Mouse (Mus musculus) CH12.LX (cell line): ENCODE data around the gene Ank2. TPM values are rescaled to one million over a fixed set of nuclear protein-coding genes. Genes with fewer than 3 reads are reported as not detected.

Experiments
- DNase-seq: peaks from one replicate; pipeline ENCODE4 v3.0.0-alpha.2; 2013; ENCODE audit errors: extremely low read depth
- H3K27ac ChIP-seq: 2 replicates; pipeline ENCODE4 v1.5.1; 2012; ENCODE audit warnings: low read depth, mild to moderate bottlenecking, control low read depth, moderate library complexity; ENCODE audit not compliant: insufficient read depth
- H3K27me3 ChIP-seq: replicated peaks from 2 replicates; pipeline ENCODE3; 2012; ENCODE audit warnings: inconsistent platforms
- H3K36me3 ChIP-seq, 2 experiments: replicated peaks in 1 of 2; 2 replicates each; pipeline versions ENCODE3 to v1.6.1; 2012; ENCODE audit warnings: inconsistent platforms in 1 of 2, low read length in 1 of 2, mild to moderate bottlenecking in 1 of 2, mixed read lengths in 1 of 2, moderate library complexity in 1 of 2; ENCODE audit not compliant: control insufficient read depth in 1 of 2, insufficient read depth in 1 of 2
- H3K4me1 ChIP-seq, 2 experiments: 2 replicates each; pipeline ENCODE4 v1.6.1; 2012; ENCODE audit warnings: inconsistent platforms in 1 of 2, moderate library complexity in 1 of 2; ENCODE audit not compliant: insufficient read depth in 2 of 2, control insufficient read depth in 1 of 2
- H3K4me2 ChIP-seq: 2 replicates; pipeline ENCODE4 v1.6.1; 2012; ENCODE audit warnings: low read depth, mild to moderate bottlenecking, control low read depth; ENCODE audit not compliant: poor library complexity, insufficient read depth, severe bottlenecking
- H3K4me3 ChIP-seq, 3 experiments: fragments of 150-350 bp in 1 of 3; sonication (generic) in 1 of 3; replicated peaks in 1 of 3; 2 replicates each; pipeline versions ENCODE3 to v1.5.1; 2011 to 2012; ENCODE audit warnings: low read depth in 2 of 3, low read length in 2 of 3, mild to moderate bottlenecking in 2 of 3, moderate library complexity in 2 of 3, control low read depth in 1 of 3, improper control_type of control experiment in 1 of 3, inconsistent platforms in 1 of 3, mixed read lengths in 1 of 3; ENCODE audit not compliant: poor library complexity in 1 of 3
- H3K79me2 ChIP-seq: replicated peaks from 2 replicates; pipeline ENCODE4 v1.6.1; 2012; ENCODE audit warnings: mild to moderate bottlenecking, moderate library complexity; ENCODE audit not compliant: control insufficient read depth, poor library complexity, insufficient read depth, severe bottlenecking; ENCODE audit errors: extremely low read depth
- H3K9ac ChIP-seq: 2 replicates; pipeline ENCODE4 v1.6.1; 2012; ENCODE audit warnings: low read depth, mild to moderate bottlenecking, control low read depth, moderate library complexity; ENCODE audit not compliant: insufficient read depth
- H3K9me3 ChIP-seq: replicated peaks from 2 replicates; pipeline ENCODE3; 2012; ENCODE audit warnings: low read length, inconsistent platforms, mixed read lengths
- CHD1 ChIP-seq: IDR thresholded peaks from 2 replicates; pipeline ENCODE4 v1.6.1; 2012; ENCODE audit warnings: low read depth, low read length, improper control_type of control experiment, inconsistent platforms
- CHD2 ChIP-seq: IDR thresholded peaks from 2 replicates; pipeline ENCODE4 v1.6.1; 2011; ENCODE audit warnings: low read length, improper control_type of control experiment
- CTCF ChIP-seq, 2 experiments: IDR thresholded peaks in 1 of 2; conservative IDR thresholded peaks in 1 of 2; 2 replicates each; pipeline ENCODE4 v1.5.1; 2011 to 2012; ENCODE audit warnings: low read depth in 2 of 2, low read length in 2 of 2, improper control_type of control experiment in 1 of 2, inconsistent platforms in 1 of 2, mild to moderate bottlenecking in 1 of 2, moderate library complexity in 1 of 2
- ELF1 ChIP-seq: IDR thresholded peaks from 2 replicates; pipeline ENCODE4 v1.6.1; 2014; ENCODE audit warnings: low read depth, mild to moderate bottlenecking, inconsistent platforms, low read length, improper control_type of control experiment
- EP300 ChIP-seq: IDR thresholded peaks from 2 replicates; pipeline ENCODE4 v1.6.1; 2011; ENCODE audit warnings: low read length, improper control_type of control experiment
- IRF4 ChIP-seq: IDR thresholded peaks from 2 replicates; pipeline ENCODE4 v1.6.1; 2014; ENCODE audit warnings: low read depth, mild to moderate bottlenecking, inconsistent platforms, low read length, improper control_type of control experiment
- KAT2A ChIP-seq: IDR thresholded peaks from 2 replicates; pipeline ENCODE4 v1.6.1; 2012; ENCODE audit warnings: low read length, improper control_type of control experiment, inconsistent platforms; ENCODE audit not compliant: insufficient replicate concordance
- MAX ChIP-seq: IDR thresholded peaks from 2 replicates; pipeline ENCODE4 v1.6.1; 2011; ENCODE audit warnings: low read length, improper control_type of control experiment
- MAZ ChIP-seq: IDR thresholded peaks from 2 replicates; pipeline ENCODE4 v1.6.1; 2012; ENCODE audit warnings: low read depth, mild to moderate bottlenecking, inconsistent platforms, low read length, improper control_type of control experiment, moderate library complexity
- MEF2A ChIP-seq: IDR thresholded peaks from 2 replicates; pipeline ENCODE4 v1.6.1; 2014; ENCODE audit warnings: low read depth, mild to moderate bottlenecking, inconsistent platforms, low read length, improper control_type of control experiment, borderline replicate concordance
- NELFE ChIP-seq: IDR thresholded peaks from 2 replicates; pipeline ENCODE4 v1.6.1; 2011; ENCODE audit warnings: low read depth, low read length, improper control_type of control experiment
- POLR2A ChIP-seq: IDR thresholded peaks from 2 replicates; pipeline ENCODE4 v1.6.1; 2011; ENCODE audit warnings: low read depth, mild to moderate bottlenecking, improper control_type of control experiment, low read length
- SIN3A ChIP-seq: IDR thresholded peaks from 2 replicates; pipeline ENCODE4 v1.6.1; 2012; ENCODE audit warnings: low read length, improper control_type of control experiment, inconsistent platforms
- SMC3 ChIP-seq: IDR thresholded peaks from 2 replicates; pipeline ENCODE4 v1.6.1; 2011; ENCODE audit warnings: low read depth, low read length, improper control_type of control experiment
- TBP ChIP-seq: conservative IDR thresholded peaks from 2 replicates; pipeline ENCODE4 v1.6.1; 2011; ENCODE audit warnings: low read depth, low read length, improper control_type of control experiment
- UBTF ChIP-seq: IDR thresholded peaks from 2 replicates; pipeline ENCODE4 v1.6.1; 2012; ENCODE audit warnings: low read depth, mild to moderate bottlenecking, inconsistent platforms, low read length, improper control_type of control experiment, moderate library complexity
- USF2 ChIP-seq: conservative IDR thresholded peaks from 2 replicates; pipeline ENCODE4 v1.6.1; 2011; ENCODE audit warnings: low read depth, low read length, improper control_type of control experiment
- ZC3H11A ChIP-seq: IDR thresholded peaks from 2 replicates; pipeline ENCODE4 v1.6.1; 2012; ENCODE audit warnings: low read depth, mild to moderate bottlenecking, inconsistent platforms, low read length, improper control_type of control experiment
- ZMIZ1 ChIP-seq: IDR thresholded peaks from 2 replicates; pipeline ENCODE4 v1.6.1; 2012; ENCODE audit warnings: low read depth, mild to moderate bottlenecking, inconsistent platforms, low read length, improper control_type of control experiment
- ZNF384 ChIP-seq: IDR thresholded peaks from 2 replicates; pipeline ENCODE4 v1.6.1; 2012; ENCODE audit warnings: low read depth, low read length, improper control_type of control experiment, inconsistent platforms
- dilution Hi-C: fragments of 300-500 bp; cut with MboI; formaldehyde crosslinking; loops from 2 replicates; pipeline ENCODE4 v1.14.3; 2020; ENCODE audit warnings: low sequenced_read_pairs; ENCODE audit not compliant: extremely low pct_unique_long_range_greater_than_20kb, extremely low pct_ligation_motif_present
- in situ Hi-C: fragments of 300-500 bp; cut with MboI; formaldehyde crosslinking; loops from 3 replicates; pipeline ENCODE4 v1.14.3; 2019; ENCODE audit warnings: low sequenced_read_pairs, low pct_ligation_motif_present, low pct_unique_long_range_greater_than_20kb, mixed read lengths
- polyA plus RNA-seq: library from polyadenylated mRNA; unstranded; fragments of >175 nt; gene quantifications from 2 replicates; pipeline ENCODE4 v1.2.1, GENCODE M21; 2012; ENCODE audit warnings: low read depth; ENCODE audit not compliant: insufficient read length
- total RNA-seq, 2 experiments: library from RNA; depleted of rRNA; stranded (reverse); fragments of 300-350 nt in 1 of 2; fragments of >200 nt in 1 of 2; gene quantifications; 2 replicates each; pipeline ENCODE4 v1.2.3; 2012 to 2014

The Ank2 gene
- total and polyA plus RNA-seq, 3 experiments: 3.9 to 20.9 (median 12.2) TPM

GRCm38 (mm10) chr3:127130167-127130770 lies 368.9 kb downstream of the Ank2 start:
- no peaks in the 10 kb centered on the region for H3K36me3 ChIP-seq
- in situ Hi-C loops: no loop called here
- no peaks in the 10 kb centered on the region for H3K9me3 ChIP-seq
- no peak for DNase-seq
- H3K4me3 ChIP-seq: no peak overlapping the region
- dilution Hi-C loops: no loop called here
- no peak overlapping the region for H3K9ac ChIP-seq
- H3K4me2 ChIP-seq: no peak overlapping the region
- H3K27me3 ChIP-seq: no peaks in the 10 kb centered on the region
- no peak overlapping the region for H3K27ac ChIP-seq
- H3K79me2 ChIP-seq: no peaks in the 10 kb centered on the region
- TF ChIP-seq SMC3 (no peak), KAT2A (no peak), CTCF (conservative IDR thresholded peaks at IDR 0.05 in 1 of 2, IDR thresholded peaks at IDR 0.05 in 1 of 2; ENCODE audit: low read depth in 2 of 2, low read length in 2 of 2) (no peak), ZNF384 (no peak), TBP (no peak), MAX (no peak)
- H3K4me1 ChIP-seq: peaks cover 0 to 9% of the 10 kb centered on the region in 2 experiments; a peak in 2 of 4 replicates

- in situ Hi-C loops (no loop called here), dilution Hi-C loops (no loop called here)
- no peaks in the 10 kb centered on the region for H3K79me2 ChIP-seq
- H3K36me3 ChIP-seq: no peaks in the 10 kb centered on the region
- no peak overlapping the region for H3K27ac ChIP-seq
- peaks cover 0 to 9% of the 10 kb centered on the region in 2 experiments; a peak in 2 of 4 replicates for H3K4me1 ChIP-seq
- H3K4me3 ChIP-seq: no peak overlapping the region
- DNase-seq: no peak
- H3K9me3 ChIP-seq: no peaks in the 10 kb centered on the region
- H3K4me2 ChIP-seq: no peak overlapping the region
- H3K9ac ChIP-seq: no peak overlapping the region
- TF ChIP-seq NELFE (no peak), POLR2A (no peak), MAZ (no peak), MEF2A (no peak), ZC3H11A (no peak), KAT2A (no peak), SIN3A (no peak), SMC3 (no peak), ELF1 (no peak), CHD1 (no peak), ZNF384 (no peak), ZMIZ1 (no peak), UBTF (no peak), USF2 (no peak), IRF4 (no peak), CHD2 (no peak), EP300 (no peak)
- no peaks in the 10 kb centered on the region for H3K27me3 ChIP-seq
Measured at GRCm38 (mm10) chr3:127129750-127130149, 369.4 kb downstream of the Ank2 start.
